Mouse (Mus musculus) C2C12 (cell line): ENCODE data around the gene Nphs2.

Experiments used
- CTCF ChIP-seq: IDR thresholded peaks from one replicate; pipeline ENCODE4 v1.5.1; 2011; ENCODE audit not compliant: control insufficient read depth, insufficient read depth, insufficient read length
- FOSL1 ChIP-seq: IDR thresholded peaks from one replicate; pipeline ENCODE4 v1.8.0; 2011; ENCODE audit warnings: mild to moderate bottlenecking, low read length; ENCODE audit not compliant: poor library complexity, insufficient read depth, severe bottlenecking
- MYOG ChIP-seq: IDR thresholded peaks from one replicate; pipeline ENCODE4 v1.6.1; 2011; ENCODE audit not compliant: control insufficient read depth, insufficient read length; ENCODE audit errors: extremely low read depth

- no peak for TF ChIP-seq FOSL1
- TF ChIP-seq CTCF: no peak
- TF ChIP-seq MYOG: no peak
Measured at GRCm38 (mm10) chr1:156271654-156272053, 38.9 kb upstream of the Nphs2 start.
